Mouse (Mus musculus): ENCODE data around the gene Rfx1. TPM values are rescaled to one million over a fixed set of nuclear protein-coding genes. Genes with fewer than 3 reads are reported as not detected.

Gene Rfx1
- polyA plus RNA-seq, 1 experiment from 2014 or later: 7.5 TPM

GRCm38 (mm10) chr8:84029272-84029671 lies 37.4 kb upstream of the Rfx1 start:
- H3K36me3 ChIP-seq (ENCODE audit: control insufficient read depth, insufficient read depth, low read length): no peaks in the 10 kb centered on the region
- H3K9ac ChIP-seq (ENCODE audit: low read depth, low read length): no peak overlapping the region
- no peak overlapping the region for H3K27ac ChIP-seq (ENCODE audit: low read depth, low read length)
- peaks cover 41% of the 10 kb centered on the region for H3K27me3 ChIP-seq (ENCODE audit: control insufficient read depth, insufficient read depth, low read length)
- no peak overlapping the region for H3K4me2 ChIP-seq
- WGBS (ENCODE audit: insufficient replicate concordance): 88% methylated on average over 5 of the region's 5 CpGs
- no peaks in the 10 kb centered on the region for H3K9me3 ChIP-seq (replicated peaks; ENCODE audit: control insufficient read depth, low read length)
- no peak overlapping the region for H3K4me3 ChIP-seq (ENCODE audit: low read depth, low read length)
- no peak for ATAC-seq (replicated peaks; ENCODE audit: insufficient number of reproducible peaks, low FRiP score, low TSS enrichment)
- 0 out of 2 replicates have a peak, but pooled peaks cover 5% of the 10 kb centered on the region for H3K4me1 ChIP-seq (ENCODE audit: control insufficient read depth, insufficient read depth, low read length)

GRCm38 (mm10) chr8:84032777-84033176 lies 33.9 kb upstream of the Rfx1 start:
- Histone ChIP-seq H3K27me3 (ENCODE audit: control insufficient read depth, insufficient read depth, low read length) (peaks cover 16% of the 10 kb centered on the region), H3K4me3 (ENCODE audit: low read depth, low read length) (no peak overlapping the region), H3K4me1 (ENCODE audit: control insufficient read depth, insufficient read depth, low read length) (no peaks in the 10 kb centered on the region), H3K9ac (ENCODE audit: low read depth, low read length) (no peak overlapping the region), H3K36me3 (ENCODE audit: control insufficient read depth, insufficient read depth, low read length) (no peaks in the 10 kb centered on the region), H3K4me2 (no peak overlapping the region), H3K27ac (ENCODE audit: low read depth, low read length) (no peak overlapping the region), H3K9me3 (replicated peaks; ENCODE audit: control insufficient read depth, low read length) (no peaks in the 10 kb centered on the region)
- 72% methylated on average over 4 of the region's 4 CpGs for WGBS (ENCODE audit: insufficient replicate concordance)
- ATAC-seq (replicated peaks; ENCODE audit: insufficient number of reproducible peaks, low FRiP score, low TSS enrichment): no peak

DNA sequence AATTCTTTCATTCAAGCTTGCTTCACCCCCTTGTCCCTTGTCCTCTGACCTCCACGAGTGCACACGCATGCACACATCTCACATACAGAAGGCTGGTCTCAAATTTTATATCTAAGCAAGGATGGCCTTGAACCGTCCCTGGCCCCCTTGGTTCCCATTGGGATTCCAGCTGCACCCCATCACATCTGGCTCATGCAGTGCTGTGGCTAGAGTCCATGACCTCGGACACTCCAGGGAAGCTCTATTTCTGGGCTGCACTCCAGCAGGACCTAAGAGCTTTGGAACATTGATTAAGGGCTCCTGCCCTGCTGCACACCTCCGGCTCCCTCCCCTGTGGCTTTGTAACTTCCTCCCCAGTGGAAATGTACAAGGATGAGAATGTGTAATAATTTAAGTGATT lies 28.6 kb upstream of the Rfx1 start:
- ATAC-seq (replicated peaks; ENCODE audit: insufficient number of reproducible peaks, low FRiP score, low TSS enrichment): no peak
- WGBS (ENCODE audit: insufficient replicate concordance): 52% methylated on average over 5 of the region's 5 CpGs
- Histone ChIP-seq H3K4me1 (ENCODE audit: control insufficient read depth, insufficient read depth, low read length) (peaks cover 5% of the 10 kb centered on the region; the same call in 1 of the 2 replicates), H3K27me3 (ENCODE audit: control insufficient read depth, insufficient read depth, low read length) (peaks cover 31% of the 10 kb centered on the region), H3K36me3 (ENCODE audit: control insufficient read depth, insufficient read depth, low read length) (no peaks in the 10 kb centered on the region), H3K27ac (ENCODE audit: low read depth, low read length) (no peak overlapping the region), H3K4me2 (no peak overlapping the region), H3K9me3 (replicated peaks; ENCODE audit: control insufficient read depth, low read length) (no peaks in the 10 kb centered on the region), H3K4me3 (ENCODE audit: low read depth, low read length) (no peak overlapping the region), H3K9ac (ENCODE audit: low read depth, low read length) (no peak overlapping the region)

DNA sequence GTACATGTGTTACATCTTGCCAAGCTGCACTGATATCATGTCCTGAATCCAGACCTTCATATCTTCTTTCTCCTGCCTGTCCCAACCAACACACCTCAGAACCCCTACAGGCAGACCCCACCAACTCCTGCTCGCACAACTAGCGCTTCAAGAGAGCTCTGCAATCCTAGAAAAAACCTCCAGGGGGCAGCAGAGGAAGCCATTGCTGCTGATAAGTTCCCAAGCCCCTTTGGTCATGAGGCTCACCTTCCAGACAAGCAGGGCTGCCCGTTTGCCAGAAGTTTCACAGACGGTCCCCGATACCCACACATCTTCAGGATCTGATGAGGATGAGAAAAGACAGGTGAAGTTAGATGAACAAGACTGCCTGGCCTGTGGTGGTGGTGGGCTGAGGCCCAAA lies 27.6 kb upstream of the Rfx1 start:
- 12% methylated on average over 5 of the region's 5 CpGs for WGBS (ENCODE audit: insufficient replicate concordance)
- no peak overlapping the region for H3K9ac ChIP-seq (ENCODE audit: low read depth, low read length)
- ATAC-seq (replicated peaks; ENCODE audit: insufficient number of reproducible peaks, low FRiP score, low TSS enrichment): no peak
- H3K9me3 ChIP-seq (replicated peaks; ENCODE audit: control insufficient read depth, low read length): no peaks in the 10 kb centered on the region
- no peak overlapping the region for H3K4me2 ChIP-seq
- peaks cover 38% of the 10 kb centered on the region for H3K27me3 ChIP-seq (ENCODE audit: control insufficient read depth, insufficient read depth, low read length)
- H3K36me3 ChIP-seq (ENCODE audit: control insufficient read depth, insufficient read depth, low read length): no peaks in the 10 kb centered on the region
- H3K27ac ChIP-seq (ENCODE audit: low read depth, low read length): no peak overlapping the region
- H3K4me1 ChIP-seq (ENCODE audit: control insufficient read depth, insufficient read depth, low read length): peaks cover 5% of the 10 kb centered on the region; the same call in 1 of the 2 replicates
- no peak overlapping the region for H3K4me3 ChIP-seq (ENCODE audit: low read depth, low read length)

DNA sequence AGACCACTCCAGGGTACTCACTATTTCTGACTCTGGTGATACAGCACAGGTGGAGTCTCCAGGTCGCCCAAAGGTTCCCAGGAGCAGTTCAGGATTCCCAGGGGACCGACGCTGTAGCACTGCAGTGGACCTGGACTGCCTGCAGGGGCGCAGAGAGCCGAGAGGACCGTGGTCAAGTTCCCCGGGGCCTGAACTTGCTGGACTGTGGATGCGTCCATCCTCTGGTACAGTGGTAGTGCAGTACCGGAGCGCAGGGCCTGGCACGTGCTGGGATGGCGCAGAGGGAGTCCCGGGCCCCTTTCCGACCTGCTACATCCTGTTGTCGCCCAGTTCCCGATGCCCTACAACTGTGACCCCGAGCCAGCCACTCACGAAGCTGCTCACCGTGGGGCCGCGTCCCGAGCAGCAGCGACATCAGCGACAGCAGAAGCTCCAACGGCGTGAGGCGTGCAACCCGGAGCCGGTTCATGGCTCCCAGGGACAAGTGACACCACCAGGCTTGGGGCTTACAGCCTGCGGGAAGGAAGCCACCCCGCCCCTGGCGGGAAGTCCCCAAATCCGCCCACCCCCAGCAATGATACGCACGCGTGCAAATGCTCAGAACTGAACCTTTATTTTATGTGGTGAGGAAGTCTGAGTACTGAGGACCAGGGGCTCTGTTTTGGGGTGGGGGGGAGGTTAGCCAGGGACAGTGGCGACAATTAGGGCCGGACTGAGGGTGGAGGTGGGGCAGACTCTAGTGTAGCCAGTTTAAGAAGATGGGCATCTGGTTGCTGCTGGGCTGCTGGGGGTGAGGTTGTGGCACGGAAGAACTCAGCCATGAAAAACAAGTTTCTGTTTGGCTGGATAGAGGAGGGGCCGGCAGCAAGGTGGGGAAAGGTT lies 24.3 kb upstream of the Rfx1 start, which contains the start of gene Il27ra:
TSS of gene Il27ra (minus strand) at position 524 of the 882 bp plus-strand sequence.
- peaks cover 5% of the 10 kb centered on the region; the same call in 1 of the 2 replicates for H3K4me1 ChIP-seq (ENCODE audit: control insufficient read depth, insufficient read depth, low read length)
- H3K4me3 ChIP-seq (ENCODE audit: low read depth, low read length): peak within 1 kb of the TSS; percentile 46
- 3% methylated on average over 40 of the region's 40 CpGs for WGBS (ENCODE audit: insufficient replicate concordance)
- peak within 1 kb of the TSS; percentile 64 for H3K9ac ChIP-seq (ENCODE audit: low read depth, low read length)
- H3K36me3 ChIP-seq (ENCODE audit: control insufficient read depth, insufficient read depth, low read length): no peaks in the 10 kb centered on the region
- H3K27ac ChIP-seq (ENCODE audit: low read depth, low read length): no peak within 1 kb of the TSS
- H3K4me2 ChIP-seq: peak within 1 kb of the TSS; percentile 78
- peak; percentile 58; the same call in 1 of the 2 replicates for ATAC-seq (replicated peaks; ENCODE audit: insufficient number of reproducible peaks, low FRiP score, low TSS enrichment)
- H3K9me3 ChIP-seq (replicated peaks; ENCODE audit: control insufficient read depth, low read length): no peaks in the 10 kb centered on the region
- peaks cover 51% of the 10 kb centered on the region for H3K27me3 ChIP-seq (ENCODE audit: control insufficient read depth, insufficient read depth, low read length)

DNA sequence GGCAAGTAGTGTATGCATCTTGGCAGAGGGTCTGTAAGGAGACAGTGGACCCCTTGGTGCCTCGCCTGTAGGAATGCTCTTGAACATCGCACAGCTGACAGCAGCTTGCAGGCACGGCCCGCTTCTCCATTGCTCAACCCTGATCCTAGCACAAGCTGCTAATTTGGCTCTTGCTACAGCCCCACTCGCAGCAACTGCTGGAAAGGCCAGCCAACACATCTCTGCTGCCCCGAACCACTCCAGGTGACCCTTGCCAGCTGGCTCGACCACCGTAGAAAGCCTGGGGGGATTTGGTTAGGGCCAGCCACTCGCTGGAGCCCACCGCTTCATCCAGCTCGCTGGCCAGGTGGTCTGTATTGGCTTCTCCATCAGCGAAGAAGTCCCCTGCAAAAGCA lies 23.7 kb upstream of the Rfx1 start:
- H3K9me3 ChIP-seq (replicated peaks; ENCODE audit: control insufficient read depth, low read length): no peaks in the 10 kb centered on the region
- H3K27ac ChIP-seq (ENCODE audit: low read depth, low read length): no peak overlapping the region
- H3K27me3 ChIP-seq (ENCODE audit: control insufficient read depth, insufficient read depth, low read length): peaks cover 51% of the 10 kb centered on the region
- peaks cover 5% of the 10 kb centered on the region; the same call in 1 of the 2 replicates for H3K4me1 ChIP-seq (ENCODE audit: control insufficient read depth, insufficient read depth, low read length)
- H3K4me2 ChIP-seq: peak overlapping the region; percentile 78
- H3K36me3 ChIP-seq (ENCODE audit: control insufficient read depth, insufficient read depth, low read length): no peaks in the 10 kb centered on the region
- no peak overlapping the region for H3K9ac ChIP-seq (ENCODE audit: low read depth, low read length)
- H3K4me3 ChIP-seq (ENCODE audit: low read depth, low read length): peak overlapping the region; percentile 46
- no peak for ATAC-seq (replicated peaks; ENCODE audit: insufficient number of reproducible peaks, low FRiP score, low TSS enrichment)
- WGBS (ENCODE audit: insufficient replicate concordance): 27% methylated on average over 12 of the region's 12 CpGs

- Histone ChIP-seq H3K4me1 (ENCODE audit: control insufficient read depth, insufficient read depth, low read length) (peaks cover 5% of the 10 kb centered on the region; the same call in 1 of the 2 replicates), H3K4me3 (ENCODE audit: low read depth, low read length) (no peak overlapping the region), H3K27ac (ENCODE audit: low read depth, low read length) (no peak overlapping the region), H3K9ac (ENCODE audit: low read depth, low read length) (no peak overlapping the region), H3K27me3 (ENCODE audit: control insufficient read depth, insufficient read depth, low read length) (peaks cover 47% of the 10 kb centered on the region), H3K9me3 (replicated peaks; ENCODE audit: control insufficient read depth, low read length) (no peaks in the 10 kb centered on the region), H3K4me2 (no peak overlapping the region), H3K36me3 (ENCODE audit: control insufficient read depth, insufficient read depth, low read length) (no peaks in the 10 kb centered on the region)
- no peak for ATAC-seq (replicated peaks; ENCODE audit: insufficient number of reproducible peaks, low FRiP score, low TSS enrichment)
- WGBS (ENCODE audit: insufficient replicate concordance): 3% methylated on average over 7 of the region's 7 CpGs
Measured at GRCm38 (mm10) chr8:84044103-84044502, 22.5 kb upstream of the Rfx1 start.

DNA sequence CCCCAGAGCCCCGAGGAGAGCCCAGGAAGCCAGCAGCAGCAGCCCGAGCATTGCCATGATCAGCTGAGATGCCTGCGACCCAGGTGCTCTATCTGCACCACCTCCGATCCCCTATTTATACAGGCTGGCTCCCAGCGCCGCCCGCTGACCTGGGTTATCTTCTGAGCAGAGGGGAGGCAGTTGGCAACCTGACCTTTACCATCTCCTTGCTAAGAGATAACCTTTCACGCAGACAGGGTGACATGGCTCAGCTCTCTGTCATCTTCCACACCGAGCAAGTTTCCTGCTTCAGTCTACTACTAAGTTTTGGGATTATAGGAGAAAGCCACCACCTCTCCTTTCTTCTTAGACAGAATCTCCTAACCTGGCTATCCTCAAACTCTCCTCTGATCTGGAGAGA lies 21.7 kb upstream of the Rfx1 start, which contains the start of gene Rln3:
TSS of gene Rln3 (minus strand) at position 101 of the 400 bp plus-strand sequence.
- Histone ChIP-seq H3K27me3 (ENCODE audit: control insufficient read depth, insufficient read depth, low read length) (peaks cover 47% of the 10 kb centered on the region), H3K4me1 (ENCODE audit: control insufficient read depth, insufficient read depth, low read length) (peaks cover 3% of the 10 kb centered on the region; the same call in 1 of the 2 replicates), H3K9ac (ENCODE audit: low read depth, low read length) (no peak within 1 kb of the TSS), H3K9me3 (replicated peaks; ENCODE audit: control insufficient read depth, low read length) (no peaks in the 10 kb centered on the region), H3K27ac (ENCODE audit: low read depth, low read length) (no peak within 1 kb of the TSS), H3K36me3 (ENCODE audit: control insufficient read depth, insufficient read depth, low read length) (no peaks in the 10 kb centered on the region), H3K4me2 (peak within 1 kb of the TSS; percentile 46), H3K4me3 (ENCODE audit: low read depth, low read length) (no peak within 1 kb of the TSS)
- 2% methylated on average over 9 of the region's 9 CpGs for WGBS (ENCODE audit: insufficient replicate concordance)
- no peak for ATAC-seq (replicated peaks; ENCODE audit: insufficient number of reproducible peaks, low FRiP score, low TSS enrichment)

Measured in heart, embryonic 11.5 days (tissue).